Mouse (Mus musculus) forebrain, embryonic 12.5 days (tissue): Measurements from ENCODE around the gene Maml3. TPM values are rescaled to one million over a fixed set of nuclear protein-coding genes. Genes with fewer than 3 reads are reported as not detected.

Experiments used
- ATAC-seq: fragments of 200-750 bp; cut with Nextera tagmentation; 2 replicates; pipeline ENCODE4 v1.8.0; 2017; ENCODE audit warnings: moderate TSS enrichment; ENCODE audit not compliant: low FRiP score
- H3K27ac ChIP-seq: fragments of 300-500 bp; sonication (generic); 2 replicates; pipeline ENCODE4 v1.5.1; 2016; ENCODE audit warnings: mild to moderate bottlenecking
- H3K27me3 ChIP-seq: fragments of 300-500 bp; sonication (generic); 2 replicates; pipeline ENCODE4 v1.6.1; 2016; ENCODE audit warnings: mild to moderate bottlenecking
- H3K36me3 ChIP-seq: fragments of 300-500 bp; sonication (generic); replicated peaks from 2 replicates; pipeline ENCODE4 v1.6.1; 2016; ENCODE audit warnings: mild to moderate bottlenecking
- H3K4me1 ChIP-seq: fragments of 300-500 bp; sonication (generic); 2 replicates; pipeline ENCODE4 v1.6.1; 2016
- H3K4me2 ChIP-seq: fragments of 300-500 bp; sonication (generic); 2 replicates; pipeline ENCODE4 v1.6.1; 2016; ENCODE audit warnings: mild to moderate bottlenecking, moderate library complexity
- H3K4me3 ChIP-seq: fragments of 300-500 bp; sonication (generic); replicated peaks from 2 replicates; pipeline ENCODE4 v1.5.1; 2016; ENCODE audit warnings: mild to moderate bottlenecking
- H3K9ac ChIP-seq: fragments of 300-500 bp; sonication (generic); 2 replicates; pipeline ENCODE4 v1.6.1; 2016; ENCODE audit warnings: mild to moderate bottlenecking
- H3K9me3 ChIP-seq: fragments of 300-500 bp; sonication (generic); 2 replicates; pipeline ENCODE4 v1.6.1; 2016
- WGBS: fragments of 180-500 bp; shearing (Covaris S2); methylation state at CpG from one replicate; pipeline ENCODE4 v1.1.7; 2016; 5-methylcytosine and 5-hydroxymethylcytosine counted together
- polyA plus RNA-seq: library from polyadenylated mRNA; unstranded; fragments of >200 nt; fragmentation: Nextera tagmentation; extraction: Ambion mirVana; gene quantifications from 2 replicates; pipeline ENCODE4 v1.2.1, GENCODE M21; 2016

Maml3 gene
- polyA plus RNA-seq, 1 experiment from 2014 or later = 7.6 TPM

DNA sequence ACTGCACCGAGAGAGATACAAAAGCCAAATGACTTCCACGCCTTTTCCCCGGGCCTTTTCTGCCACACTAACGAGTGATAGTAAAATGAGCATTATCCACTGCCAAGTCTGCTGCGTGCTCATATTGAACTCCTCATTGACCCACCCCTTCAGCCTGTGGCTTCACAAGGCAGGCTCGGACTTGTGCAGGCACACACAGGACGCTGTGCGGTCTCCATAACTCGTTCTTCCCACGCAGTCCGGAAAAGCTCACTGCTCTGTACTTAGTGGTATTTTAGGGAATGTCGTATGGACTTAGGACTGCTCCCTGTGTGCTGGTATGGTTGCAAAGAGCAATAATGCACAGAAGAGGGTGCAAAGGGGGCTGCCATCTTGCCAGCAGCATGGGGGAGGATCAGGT is 262.7 kb downstream of the Maml3 start:
- no peaks in the 10 kb centered on the region for H3K27me3 ChIP-seq
- 75% methylated on average over 12 of the region's 12 CpGs for WGBS
- no peak overlapping the region for H3K9ac ChIP-seq
- no peaks in the 10 kb centered on the region for H3K9me3 ChIP-seq
- no peaks in the 10 kb centered on the region for H3K36me3 ChIP-seq
- peaks cover 12% of the 10 kb centered on the region for H3K4me1 ChIP-seq
- H3K4me2 ChIP-seq = no peak overlapping the region
- H3K4me3 ChIP-seq = no peak overlapping the region
- no peak for ATAC-seq
- no peak overlapping the region for H3K27ac ChIP-seq

DNA sequence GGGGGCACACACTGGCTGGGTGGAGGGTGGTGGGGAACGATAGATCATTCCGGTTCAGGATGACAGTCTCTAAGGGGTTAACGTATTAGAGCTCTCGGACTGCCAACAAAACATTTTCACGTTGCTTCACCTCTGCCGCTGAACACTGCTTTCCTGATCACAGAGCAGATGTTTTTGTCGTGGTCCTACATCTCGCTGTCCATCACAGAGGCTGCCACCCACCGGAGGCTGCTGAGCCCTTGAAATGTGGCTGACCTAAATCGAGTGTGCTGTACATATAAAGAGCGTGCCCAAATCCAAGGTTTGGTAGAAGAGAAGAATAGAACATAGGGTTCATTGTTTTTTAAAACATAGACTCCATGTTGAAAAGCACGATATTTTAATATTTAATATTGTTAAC is 263.3 kb downstream of the Maml3 start:
- H3K9me3 ChIP-seq = no peaks in the 10 kb centered on the region
- H3K4me3 ChIP-seq = no peak overlapping the region
- H3K27ac ChIP-seq = peak overlapping the region; percentile 36; the same call in 1 of the 2 replicates
- no peaks in the 10 kb centered on the region for H3K36me3 ChIP-seq
- H3K9ac ChIP-seq = no peak overlapping the region
- no peaks in the 10 kb centered on the region for H3K27me3 ChIP-seq
- H3K4me2 ChIP-seq = no peak overlapping the region
- ATAC-seq = no peak
- H3K4me1 ChIP-seq = peaks cover 12% of the 10 kb centered on the region
- WGBS = 57% methylated on average over 12 of the region's 12 CpGs

DNA sequence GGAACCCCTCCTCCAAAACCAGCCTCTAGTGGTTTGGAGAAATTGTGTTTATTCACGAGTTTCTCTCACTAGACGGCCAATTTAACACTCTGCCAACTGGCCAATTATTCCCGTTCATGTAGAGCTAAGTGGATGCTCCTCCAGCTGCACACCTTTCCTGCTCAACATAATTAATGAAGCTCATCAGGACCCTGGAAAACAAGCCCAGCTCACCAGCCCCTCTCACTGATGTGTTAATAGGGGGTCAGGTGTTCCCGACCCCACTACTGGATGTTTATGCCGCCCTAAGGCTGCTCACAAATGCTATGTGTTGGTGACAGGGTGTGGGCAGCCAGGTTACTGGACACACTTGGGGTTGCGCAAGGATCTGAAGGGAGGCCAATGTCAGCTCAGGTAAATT is 263.7 kb downstream of the Maml3 start:
- WGBS = 55% methylated on average over 6 of the region's 6 CpGs
- Histone ChIP-seq H3K36me3 (no peaks in the 10 kb centered on the region), H3K27me3 (no peaks in the 10 kb centered on the region), H3K4me2 (no peak overlapping the region), H3K27ac (peak overlapping the region; percentile 36; the same call in 1 of the 2 replicates), H3K9ac (no peak overlapping the region), H3K9me3 (no peaks in the 10 kb centered on the region), H3K4me3 (no peak overlapping the region), H3K4me1 (peaks cover 12% of the 10 kb centered on the region)
- ATAC-seq = peak; percentile 79

DNA sequence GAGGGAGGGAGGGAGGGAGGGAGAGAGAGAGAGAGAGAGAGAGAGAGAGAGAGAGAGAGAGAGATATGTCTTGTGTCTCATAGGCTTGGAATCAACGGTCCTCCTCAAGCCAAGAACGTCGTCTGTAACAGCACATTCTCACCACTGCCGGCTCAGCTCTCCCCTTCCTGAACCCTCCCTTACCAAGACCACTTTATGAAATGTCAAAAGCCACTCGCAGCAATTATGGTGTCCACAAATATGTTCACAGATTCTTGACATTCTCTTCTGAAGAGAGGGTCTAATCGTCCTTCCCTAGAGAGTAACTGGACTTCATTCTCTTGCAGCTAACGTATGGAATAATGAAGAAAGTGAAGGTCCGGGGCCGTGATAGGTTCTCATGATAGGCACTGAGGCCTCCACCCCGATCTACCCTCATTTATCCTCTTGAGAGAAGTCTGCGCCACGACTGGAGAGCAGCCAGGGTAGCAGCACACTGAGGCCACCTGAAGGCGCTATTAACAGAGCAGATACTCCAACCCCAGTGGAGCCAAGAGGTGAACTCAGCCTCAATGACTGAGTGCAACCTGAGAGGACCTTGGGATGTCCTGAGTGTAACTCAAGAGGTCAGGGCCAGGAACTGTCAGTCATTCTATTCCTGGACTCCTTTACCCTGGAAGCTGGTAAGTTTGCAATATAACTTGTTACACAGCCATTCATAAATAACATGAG is 264.6 kb downstream of the Maml3 start:
- Histone ChIP-seq H3K36me3 (no peaks in the 10 kb centered on the region), H3K4me3 (no peak overlapping the region), H3K9me3 (no peaks in the 10 kb centered on the region), H3K4me2 (no peak overlapping the region), H3K27me3 (no peaks in the 10 kb centered on the region), H3K9ac (no peak overlapping the region), H3K27ac (no peak overlapping the region), H3K4me1 (peaks cover 12% of the 10 kb centered on the region)
- no peak for ATAC-seq
- WGBS = 91% methylated on average over 13 of the region's 13 CpGs

DNA sequence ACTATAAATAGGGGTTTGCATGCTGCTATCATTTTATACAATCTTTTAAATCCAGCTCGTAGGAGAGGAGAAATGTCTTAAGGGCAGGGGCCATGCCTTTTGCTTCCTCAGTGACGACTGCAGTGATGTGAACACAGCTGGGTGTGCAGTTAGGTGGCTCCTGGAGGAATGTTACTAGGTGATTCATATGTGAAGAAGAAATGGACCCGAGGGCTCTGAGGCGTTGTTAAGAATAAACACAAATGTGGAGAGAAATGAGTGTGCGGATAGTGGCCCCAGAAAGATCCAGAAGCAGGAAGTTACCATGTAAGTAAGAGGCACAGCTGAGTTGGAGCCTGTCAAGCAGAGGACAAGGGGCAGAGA is 265.5 kb downstream of the Maml3 start:
- Histone ChIP-seq H3K27me3 (no peaks in the 10 kb centered on the region), H3K4me3 (no peak overlapping the region), H3K36me3 (no peaks in the 10 kb centered on the region), H3K27ac (0 out of 2 replicates have a peak overlapping the region, but pooled peaks have one; percentile 3), H3K4me1 (peaks cover 12% of the 10 kb centered on the region), H3K9ac (no peak overlapping the region), H3K4me2 (no peak overlapping the region), H3K9me3 (no peaks in the 10 kb centered on the region)
- WGBS = 87% methylated on average over 5 of the region's 5 CpGs
- ATAC-seq = no peak

DNA sequence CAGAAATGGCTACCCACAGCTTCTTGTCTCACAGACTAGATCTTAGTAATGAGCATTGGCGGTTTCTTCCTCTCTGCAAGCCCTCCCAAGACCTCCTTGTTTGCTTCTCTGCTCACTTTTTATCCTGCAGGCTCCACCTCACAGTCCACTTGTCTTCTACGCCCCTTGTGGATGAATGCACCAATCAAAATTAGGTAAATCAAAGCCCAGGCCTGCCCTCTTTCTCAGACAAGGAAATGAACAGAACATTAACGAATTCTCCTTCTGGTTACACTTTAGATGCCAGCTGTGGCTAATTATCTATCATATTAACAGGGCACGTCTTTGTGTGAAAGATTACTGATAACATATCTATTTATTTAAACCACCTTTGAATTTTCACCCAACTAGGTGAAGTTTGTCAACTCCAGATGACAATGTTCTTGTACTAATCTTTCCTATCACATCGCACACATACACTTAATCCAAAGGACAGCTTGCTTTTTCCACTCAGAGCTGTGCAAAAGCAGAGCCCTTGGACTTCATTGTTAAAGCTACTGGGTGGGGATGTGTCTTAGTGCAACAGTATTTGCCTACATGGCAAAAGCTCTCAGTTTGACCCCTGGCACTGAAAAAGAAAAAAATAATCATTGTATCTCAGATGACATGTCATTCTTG is 266.1 kb downstream of the Maml3 start:
- 0 out of 2 replicates have a peak overlapping the region, but pooled peaks have one; percentile 3 for H3K27ac ChIP-seq
- no peak for ATAC-seq
- H3K4me2 ChIP-seq = no peak overlapping the region
- H3K9ac ChIP-seq = no peak overlapping the region
- no peaks in the 10 kb centered on the region for H3K27me3 ChIP-seq
- no peak overlapping the region for H3K4me3 ChIP-seq
- WGBS = 63% methylated on average over 5 of the region's 5 CpGs
- H3K9me3 ChIP-seq = no peaks in the 10 kb centered on the region
- H3K36me3 ChIP-seq = no peaks in the 10 kb centered on the region
- peaks cover 12% of the 10 kb centered on the region for H3K4me1 ChIP-seq

DNA sequence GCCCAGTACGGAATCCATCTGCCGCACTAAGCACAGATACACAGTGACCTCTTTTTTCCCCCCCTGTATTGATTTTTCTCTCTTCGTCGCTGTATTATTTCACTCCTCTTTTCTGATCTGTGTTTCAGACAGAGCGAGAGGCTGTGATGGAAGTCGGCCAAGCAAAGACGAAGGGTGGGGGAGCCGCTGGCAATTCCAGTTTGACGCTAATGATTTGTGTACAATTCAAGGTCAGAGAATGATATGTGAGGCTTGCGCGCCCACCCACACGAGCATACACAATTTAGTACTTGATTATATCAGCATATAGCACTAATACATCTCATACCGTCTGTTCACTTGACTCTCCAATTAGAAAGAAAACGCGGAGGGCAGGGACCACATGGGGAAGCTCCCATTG is 271.9 kb downstream of the Maml3 start:
- 42% methylated on average over 15 of the region's 15 CpGs for WGBS
- 0 out of 2 replicates have a peak overlapping the region, but pooled peaks have one; percentile 51 for H3K27ac ChIP-seq
- H3K4me2 ChIP-seq = no peak overlapping the region
- H3K27me3 ChIP-seq = peaks cover 15% of the 10 kb centered on the region; the same call in 1 of the 2 replicates
- peak; percentile 58; the same call in 1 of the 2 replicates for ATAC-seq
- no peaks in the 10 kb centered on the region for H3K36me3 ChIP-seq
- no peak overlapping the region for H3K9ac ChIP-seq
- H3K4me3 ChIP-seq = no peak overlapping the region
- peaks cover 7% of the 10 kb centered on the region; the same call in 1 of the 2 replicates for H3K4me1 ChIP-seq
- no peaks in the 10 kb centered on the region for H3K9me3 ChIP-seq

GRCm38 (mm10) chr3:51830821-51831429 is 274.0 kb downstream of the Maml3 start:
- H3K9me3 ChIP-seq = no peaks in the 10 kb centered on the region
- no peak overlapping the region for H3K9ac ChIP-seq
- peaks cover 15% of the 10 kb centered on the region; the same call in 1 of the 2 replicates for H3K27me3 ChIP-seq
- no peak overlapping the region for H3K4me2 ChIP-seq
- no peak for ATAC-seq
- no peak overlapping the region for H3K27ac ChIP-seq
- peaks cover 11% of the 10 kb centered on the region; the same call in 1 of the 2 replicates for H3K4me1 ChIP-seq
- H3K36me3 ChIP-seq = no peaks in the 10 kb centered on the region
- H3K4me3 ChIP-seq = no peak overlapping the region
- WGBS = 92% methylated on average over 9 of the region's 9 CpGs

DNA sequence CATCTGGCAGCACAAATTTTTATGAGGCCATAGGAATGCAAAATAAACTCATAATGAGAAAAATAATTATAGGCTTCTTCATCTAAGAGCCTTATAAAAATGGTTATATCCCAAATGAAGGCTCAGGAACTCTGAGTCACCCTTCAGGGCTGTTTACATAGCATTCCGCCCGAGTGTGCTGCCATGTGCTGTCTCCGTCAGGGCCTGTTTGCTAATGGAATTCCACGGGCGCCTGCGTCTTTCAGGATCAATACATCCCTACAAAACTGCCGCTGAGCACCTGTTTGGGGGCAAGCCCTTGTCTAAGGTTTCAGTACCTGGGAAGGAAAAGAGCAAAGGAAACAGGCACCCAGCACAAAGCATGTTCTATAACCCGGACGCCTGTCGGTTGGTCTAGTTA is 279.3 kb downstream of the Maml3 start:
- Histone ChIP-seq H3K27ac (no peak overlapping the region), H3K27me3 (no peaks in the 10 kb centered on the region), H3K9me3 (no peaks in the 10 kb centered on the region), H3K4me1 (peaks cover 4% of the 10 kb centered on the region; the same call in 1 of the 2 replicates), H3K36me3 (no peaks in the 10 kb centered on the region), H3K9ac (no peak overlapping the region), H3K4me3 (no peak overlapping the region), H3K4me2 (no peak overlapping the region)
- WGBS = 77% methylated on average over 10 of the region's 10 CpGs
- no peak for ATAC-seq

DNA sequence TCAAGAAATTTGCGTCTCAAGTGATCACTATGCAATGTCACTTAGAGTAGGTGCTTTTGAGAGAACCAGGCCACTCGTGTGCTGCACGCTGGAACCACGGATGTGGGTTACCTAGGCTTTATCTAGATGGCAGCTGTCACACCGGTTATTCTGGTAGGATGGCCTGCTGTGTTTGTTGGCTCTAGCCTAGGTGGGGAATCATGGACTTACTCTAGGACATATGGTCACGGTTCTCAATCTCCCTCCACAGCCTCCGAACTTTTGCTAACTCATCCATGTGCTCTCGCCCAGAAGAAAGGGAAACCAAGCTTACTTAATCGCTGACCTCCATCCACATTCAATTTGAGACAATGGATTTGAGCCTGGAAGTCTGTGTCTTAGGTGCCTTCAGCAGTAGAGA is 280.4 kb downstream of the Maml3 start:
- ATAC-seq = no peak
- Histone ChIP-seq H3K36me3 (no peaks in the 10 kb centered on the region), H3K9me3 (no peaks in the 10 kb centered on the region), H3K4me2 (no peak overlapping the region), H3K27ac (no peak overlapping the region), H3K4me1 (peaks cover 5% of the 10 kb centered on the region; the same call in 1 of the 2 replicates), H3K4me3 (no peak overlapping the region), H3K9ac (no peak overlapping the region), H3K27me3 (no peaks in the 10 kb centered on the region)
- WGBS = 92% methylated on average over 9 of the region's 9 CpGs

GRCm38 (mm10) chr3:51821551-51821950 is 283.3 kb downstream of the Maml3 start:
- H3K27ac ChIP-seq = no peak overlapping the region
- 90% methylated on average over 10 of the region's 10 CpGs for WGBS
- no peaks in the 10 kb centered on the region for H3K36me3 ChIP-seq
- ATAC-seq = no peak
- H3K27me3 ChIP-seq = no peaks in the 10 kb centered on the region
- H3K9me3 ChIP-seq = no peaks in the 10 kb centered on the region
- H3K9ac ChIP-seq = no peak overlapping the region
- H3K4me1 ChIP-seq = peaks cover 30% of the 10 kb centered on the region
- no peak overlapping the region for H3K4me3 ChIP-seq
- no peak overlapping the region for H3K4me2 ChIP-seq

GRCm38 (mm10) chr3:51819109-51819508 is 285.8 kb downstream of the Maml3 start:
- no peak overlapping the region for H3K9ac ChIP-seq

More at GRCm38 (mm10) chr3:51819109-51819508, 285.8 kb downstream of the Maml3 start:
- H3K4me2 ChIP-seq = no peak overlapping the region
- H3K27ac ChIP-seq = peak overlapping the region; percentile 47; the same call in 1 of the 2 replicates
- H3K4me3 ChIP-seq = no peak overlapping the region
- peaks cover 31% of the 10 kb centered on the region for H3K4me1 ChIP-seq
- no peaks in the 10 kb centered on the region for H3K27me3 ChIP-seq
- H3K36me3 ChIP-seq = no peaks in the 10 kb centered on the region
- peak; percentile 39; the same call in 1 of the 2 replicates for ATAC-seq
- no peaks in the 10 kb centered on the region for H3K9me3 ChIP-seq
- 76% methylated on average over 7 of the region's 7 CpGs for WGBS
